Mouse (Mus musculus) limb, embryonic 14.5 days (tissue): ENCODE results near the gene Rap1gds1. TPM values are rescaled to one million over a fixed set of nuclear protein-coding genes. Genes with fewer than 3 reads are reported as not detected.

ENCODE experiments used
- ATAC-seq: fragments of 200-750 bp; cut with Nextera tagmentation; 2 replicates; pipeline ENCODE4 v1.8.0; 2017; ENCODE audit warnings: low read depth, moderate number of reproducible peaks, moderate TSS enrichment; ENCODE audit not compliant: low FRiP score
- DNase-seq: peaks from one replicate; pipeline ENCODE4 v3.0.0-alpha.2; 2015; ENCODE audit warnings: low spot score
- H3K27ac ChIP-seq: fragments of 300-500 bp; sonication (generic); replicated peaks from 2 replicates; pipeline ENCODE4 v1.5.1; 2014; ENCODE audit warnings: low read depth, mild to moderate bottlenecking, low read length, moderate library complexity, mixed read lengths
- H3K27me3 ChIP-seq: fragments of 300-500 bp; sonication (generic); 2 replicates; pipeline ENCODE4 v1.6.1; 2014; ENCODE audit warnings: low read length, mixed read lengths; ENCODE audit not compliant: control insufficient read depth, insufficient read depth
- H3K36me3 ChIP-seq: fragments of 300-500 bp; sonication (generic); 2 replicates; pipeline ENCODE4 v1.6.1; 2014; ENCODE audit warnings: mild to moderate bottlenecking, low read length, moderate library complexity, mixed read lengths; ENCODE audit not compliant: control insufficient read depth, insufficient read depth
- H3K4me1 ChIP-seq: fragments of 300-500 bp; sonication (generic); 2 replicates; pipeline ENCODE4 v1.6.1; 2014; ENCODE audit warnings: antibody characterized with exemption, low read length, mixed read lengths; ENCODE audit not compliant: control insufficient read depth, insufficient read depth
- H3K4me2 ChIP-seq: fragments of 300-500 bp; sonication (generic); replicated peaks from 2 replicates; pipeline ENCODE4 v1.6.1; 2014; ENCODE audit warnings: low read depth, mild to moderate bottlenecking, low read length, moderate library complexity; ENCODE audit not compliant: severe bottlenecking
- H3K4me3 ChIP-seq: fragments of 300-500 bp; sonication (generic); replicated peaks from 2 replicates; pipeline ENCODE4 v1.5.1; 2014; ENCODE audit warnings: low read length
- H3K9ac ChIP-seq: fragments of 300-500 bp; sonication (generic); 2 replicates; pipeline ENCODE4 v1.6.1; 2014; ENCODE audit warnings: mild to moderate bottlenecking, low read depth, low read length, moderate library complexity; ENCODE audit not compliant: severe bottlenecking
- H3K9me3 ChIP-seq: fragments of 300-500 bp; sonication (generic); 2 replicates; pipeline ENCODE4 v1.6.1; 2016; ENCODE audit warnings: low read length; ENCODE audit not compliant: control insufficient read depth
- POLR2A ChIP-seq: fragments of 200-500 bp; IDR thresholded peaks from 2 replicates; pipeline ENCODE4 v1.8.0; 2012; ENCODE audit warnings: inconsistent platforms, mild to moderate bottlenecking, moderate library complexity, borderline replicate concordance; ENCODE audit not compliant: insufficient read depth, insufficient read length; ENCODE audit errors: extremely low read depth
- WGBS: fragments of 180-500 bp; shearing (Covaris S2); extraction: QIAGEN DNeasy Blood & Tissue Kit; methylation state at CpG from one replicate; pipeline ENCODE4 v1.1.7; 2014; 5-methylcytosine and 5-hydroxymethylcytosine counted together
- polyA plus RNA-seq, 2 experiments: library from polyadenylated mRNA; depleted of rRNA in 1 of 2; stranded (reverse) in 1 of 2; unstranded in 1 of 2; fragments of >200 nt; fragmentation: Nextera tagmentation in 1 of 2; extraction: Ambion mirVana in 1 of 2; gene quantifications; 2 replicates each; pipeline versions ENCODE4 v1.2.1 to v1.2.3; 2012 to 2014

The Rap1gds1 gene
- polyA plus RNA-seq, 2 experiments: 32.2 to 48.7 TPM

DNA sequence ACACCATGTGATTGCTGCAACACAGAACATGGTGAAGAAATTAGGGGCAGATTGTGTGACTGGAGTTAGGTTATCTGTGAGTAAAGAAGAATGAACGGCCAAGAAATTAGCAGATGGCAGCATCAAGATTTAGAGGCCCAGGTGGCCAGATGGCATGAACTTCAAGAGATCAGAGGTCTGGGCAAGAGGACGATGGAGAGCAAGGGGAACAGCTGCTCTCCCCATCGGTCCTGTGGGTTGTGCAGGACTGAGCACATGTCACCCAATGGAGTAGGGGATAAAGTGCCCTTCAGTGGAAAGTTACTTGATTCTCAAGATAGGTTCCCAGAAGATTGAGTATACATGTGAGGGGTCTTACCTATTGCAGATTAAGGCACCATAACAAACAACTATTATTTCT, 13.5 kb upstream of the Rap1gds1 start:
- H3K9me3 ChIP-seq: peaks cover 4% of the 10 kb centered on the region; the same call in 1 of the 2 replicates
- 74% methylated on average over 3 of the region's 3 CpGs for WGBS
- DNase-seq: no peak
- H3K4me2 ChIP-seq: no peak overlapping the region
- TF ChIP-seq POLR2A: no peak
- H3K27ac ChIP-seq: no peak overlapping the region
- no peak for ATAC-seq
- H3K4me3 ChIP-seq: no peak overlapping the region
- H3K9ac ChIP-seq: no peak overlapping the region
- H3K36me3 ChIP-seq: no peaks in the 10 kb centered on the region
- no peaks in the 10 kb centered on the region for H3K4me1 ChIP-seq
- H3K27me3 ChIP-seq: no peaks in the 10 kb centered on the region

GRCm38 (mm10) chr3:139083778-139084539, 9.0 kb upstream of the Rap1gds1 start:
- H3K9me3 ChIP-seq: peaks cover 4% of the 10 kb centered on the region; the same call in 1 of the 2 replicates
- no peak overlapping the region for H3K4me3 ChIP-seq
- 59% methylated on average over 5 of the region's 5 CpGs for WGBS
- DNase-seq (no peak), ATAC-seq (no peak)
- H3K4me2 ChIP-seq: no peak overlapping the region
- H3K36me3 ChIP-seq: no peaks in the 10 kb centered on the region
- no peak overlapping the region for H3K27ac ChIP-seq
- TF ChIP-seq POLR2A: no peak
- H3K9ac ChIP-seq: no peak overlapping the region
- no peaks in the 10 kb centered on the region for H3K27me3 ChIP-seq
- H3K4me1 ChIP-seq: no peaks in the 10 kb centered on the region

DNA sequence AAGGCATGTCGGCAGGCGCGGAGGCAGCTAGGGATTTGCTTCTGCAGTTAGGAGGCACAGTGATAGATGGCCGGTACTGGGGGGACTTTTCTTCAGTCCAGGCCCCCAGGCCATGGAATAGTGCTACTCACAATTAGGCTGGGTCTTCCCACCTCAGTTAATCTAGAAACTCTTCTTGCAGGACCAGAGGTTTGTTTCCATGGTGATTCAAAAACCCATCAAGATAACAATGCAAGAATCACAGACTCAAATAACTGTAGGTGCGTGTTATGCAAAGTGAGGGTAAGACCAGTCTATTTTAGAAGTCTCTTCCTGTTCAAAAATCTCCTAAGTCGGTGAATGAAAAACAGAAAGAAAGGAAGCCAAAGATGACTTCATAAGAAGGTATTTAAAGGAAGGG, 4.8 kb upstream of the Rap1gds1 start:
- Histone ChIP-seq H3K4me2 (no peak overlapping the region), H3K9me3 (0 out of 2 replicates have a peak, but pooled peaks cover 4% of the 10 kb centered on the region), H3K4me1 (peaks cover 8% of the 10 kb centered on the region; the same call in 1 of the 2 replicates), H3K9ac (no peak overlapping the region), H3K4me3 (no peak overlapping the region), H3K27me3 (no peaks in the 10 kb centered on the region), H3K27ac (no peak overlapping the region), H3K36me3 (no peaks in the 10 kb centered on the region)
- ATAC-seq (no peak), DNase-seq (no peak)
- 88% methylated on average over 6 of the region's 6 CpGs for WGBS
- no peak for TF ChIP-seq POLR2A

DNA sequence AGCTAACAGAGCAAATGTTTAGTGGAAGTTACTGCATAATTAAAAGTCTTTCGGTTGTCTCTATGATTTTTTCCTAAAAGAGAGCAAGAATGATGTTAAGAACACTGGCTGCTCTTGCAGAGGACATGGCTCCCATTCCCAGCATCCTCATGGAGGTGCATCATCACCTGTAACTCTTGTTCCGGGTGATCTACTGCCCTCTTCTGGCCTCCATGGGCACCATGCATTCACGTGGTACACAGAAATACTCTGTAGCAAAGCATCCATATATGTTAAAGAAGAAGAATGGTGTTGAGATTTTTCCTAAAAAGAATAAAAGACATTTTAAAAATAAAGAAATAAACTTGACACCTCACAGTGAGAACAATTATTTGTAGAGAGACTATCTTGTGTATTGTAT, 3.0 kb upstream of the Rap1gds1 start:
- no peak overlapping the region for H3K4me2 ChIP-seq
- H3K4me3 ChIP-seq: no peak overlapping the region
- no peak overlapping the region for H3K27ac ChIP-seq
- H3K27me3 ChIP-seq: no peaks in the 10 kb centered on the region
- H3K9ac ChIP-seq: no peak overlapping the region
- H3K4me1 ChIP-seq: peaks cover 12% of the 10 kb centered on the region; the same call in 1 of the 2 replicates
- TF ChIP-seq POLR2A: no peak
- no peak for DNase-seq
- H3K9me3 ChIP-seq: 0 out of 2 replicates have a peak, but pooled peaks cover 4% of the 10 kb centered on the region
- no peaks in the 10 kb centered on the region for H3K36me3 ChIP-seq
- WGBS: 80% methylated on average over 3 of the region's 3 CpGs
- no peak for ATAC-seq

GRCm38 (mm10) chr3:139076059-139076455, 1.1 kb upstream of the Rap1gds1 start:
- Histone ChIP-seq H3K36me3 (no peaks in the 10 kb centered on the region), H3K27me3 (no peaks in the 10 kb centered on the region), H3K4me3 (peak overlapping the region; percentile 79), H3K9ac (peak overlapping the region; percentile 85), H3K9me3 (0 out of 2 replicates have a peak, but pooled peaks cover 4% of the 10 kb centered on the region), H3K4me2 (peak overlapping the region; percentile 92), H3K27ac (no peak overlapping the region), H3K4me1 (peaks cover 12% of the 10 kb centered on the region; the same call in 1 of the 2 replicates)
- no peak for ATAC-seq
- no peak for DNase-seq
- no peak for TF ChIP-seq POLR2A
- WGBS: 6% methylated on average over 7 of the region's 7 CpGs
